Comparison of ENCODE assay signal across 19 mouse cellular contexts in genomic region chr16:18766390-18766789, GRCm38 (mm10).
"Had no signal": no experiment of that assay in that cellular context is flagged by ENCODE, and none has a peak within 500 bp of the region (broad histone marks: within the 10 kb centered on the region; RNA-seq: fewer than 3 reads in every experiment).

No protein-coding gene starts in this region.

- DNase-seq: liver, embryonic 13.5 days; liver, postnatal 0 days; lung, embryonic 14.5 days; midbrain, embryonic 14.5 days; retina, postnatal 1 day; right cerebral cortex, adult 18-20 months; right cerebral cortex, postnatal 25 days; right cerebral cortex, postnatal 4 days; spleen, adult 18-20 months; thymus, adult 2 months; thymus, postnatal 25 days; thymus, postnatal 4 days had no signal

- H3K4me1 ChIP-seq: liver, embryonic 13.5 days; liver, embryonic 15.5 days; midbrain, embryonic 10.5 days; midbrain, embryonic 12.5 days; neural tube, embryonic 13.5 days; neural tube, embryonic 15.5 days; stomach, embryonic 15.5 days had no signal

- H3K4me3 ChIP-seq: liver, embryonic 13.5 days; liver, embryonic 15.5 days; midbrain, embryonic 10.5 days; midbrain, embryonic 12.5 days; myocyte; neural tube, embryonic 13.5 days; neural tube, embryonic 15.5 days; stomach, embryonic 15.5 days had no signal
